Mouse (Mus musculus): ENCODE measurements around the gene Tnik. TPM values are rescaled to one million over a fixed set of nuclear protein-coding genes. Genes with fewer than 3 reads are reported as not detected.
A peak's percentile ranks its signal among the peaks of the same experiment; 100 is the strongest.

The Tnik gene
- polyA plus RNA-seq, 1 experiment from 2014 or later, result 114 TPM

GRCm38 (mm10) chr3:28467148-28467754, 204.2 kb downstream of the Tnik start:
- Histone ChIP-seq H3K9me3 (ENCODE audit: control insufficient read depth, low read length) (no peaks in the 10 kb centered on the region), H3K4me3 (replicated peaks; ENCODE audit: low read depth, low read length) (no peak overlapping the region), H3K36me3 (ENCODE audit: control insufficient read depth, insufficient read depth, low read length) (no peaks in the 10 kb centered on the region), H3K27me3 (ENCODE audit: control insufficient read depth, insufficient read depth, low read length) (no peaks in the 10 kb centered on the region), H3K27ac (replicated peaks; ENCODE audit: low read depth, low read length) (no peak overlapping the region), H3K4me2 (ENCODE audit: low read length) (no peak overlapping the region), H3K4me1 (ENCODE audit: control insufficient read depth, insufficient read depth, low read length) (no peaks in the 10 kb centered on the region), H3K9ac (replicated peaks; ENCODE audit: low read length) (no peak overlapping the region)
- no peak for ATAC-seq (ENCODE audit: low FRiP score, low TSS enrichment)
- WGBS, result 78% methylated on average over 1 of the region's 1 CpGs
- no peak for DNase-seq

GRCm38 (mm10) chr3:28467871-28468285, 204.9 kb downstream of the Tnik start:
- H3K9ac ChIP-seq (replicated peaks; ENCODE audit: low read length), result no peak overlapping the region
- H3K4me2 ChIP-seq (ENCODE audit: low read length), result no peak overlapping the region
- no peaks in the 10 kb centered on the region for H3K36me3 ChIP-seq (ENCODE audit: control insufficient read depth, insufficient read depth, low read length)
- no peaks in the 10 kb centered on the region for H3K27me3 ChIP-seq (ENCODE audit: control insufficient read depth, insufficient read depth, low read length)
- no peaks in the 10 kb centered on the region for H3K9me3 ChIP-seq (ENCODE audit: control insufficient read depth, low read length)
- WGBS, result 82% methylated on average over 4 of the region's 4 CpGs
- no peak overlapping the region for H3K4me3 ChIP-seq (replicated peaks; ENCODE audit: low read depth, low read length)
- H3K4me1 ChIP-seq (ENCODE audit: control insufficient read depth, insufficient read depth, low read length), result no peaks in the 10 kb centered on the region
- no peak for ATAC-seq (ENCODE audit: low FRiP score, low TSS enrichment)
- H3K27ac ChIP-seq (replicated peaks; ENCODE audit: low read depth, low read length), result no peak overlapping the region
- no peak for DNase-seq

- no peak for DNase-seq
- no peak for ATAC-seq (ENCODE audit: low FRiP score, low TSS enrichment)
Measured at GRCm38 (mm10) chr3:28473439-28473838, 210.4 kb downstream of the Tnik start.

GRCm38 (mm10) chr3:28477373-28477772, 214.4 kb downstream of the Tnik start:
- WGBS, result 88% methylated on average over 2 of the region's 2 CpGs

More at GRCm38 (mm10) chr3:28473439-28473838, 210.4 kb downstream of the Tnik start:
- Histone ChIP-seq H3K4me3 (replicated peaks; ENCODE audit: low read depth, low read length) (no peak overlapping the region), H3K9me3 (ENCODE audit: control insufficient read depth, low read length) (no peaks in the 10 kb centered on the region), H3K4me2 (ENCODE audit: low read length) (no peak overlapping the region), H3K4me1 (ENCODE audit: control insufficient read depth, insufficient read depth, low read length) (0 out of 2 replicates have a peak, but pooled peaks cover 5% of the 10 kb centered on the region), H3K36me3 (ENCODE audit: control insufficient read depth, insufficient read depth, low read length) (no peaks in the 10 kb centered on the region), H3K9ac (replicated peaks; ENCODE audit: low read length) (no peak overlapping the region), H3K27me3 (ENCODE audit: control insufficient read depth, insufficient read depth, low read length) (no peaks in the 10 kb centered on the region), H3K27ac (replicated peaks; ENCODE audit: low read depth, low read length) (no peak overlapping the region)
- WGBS, result 74% methylated on average over 1 of the region's 1 CpGs

GRCm38 (mm10) chr3:28485716-28486115, 222.7 kb downstream of the Tnik start:
- WGBS, result 92% methylated on average over 7 of the region's 7 CpGs

More at GRCm38 (mm10) chr3:28477373-28477772, 214.4 kb downstream of the Tnik start:
- H3K4me2 ChIP-seq (ENCODE audit: low read length), result no peak overlapping the region
- H3K27ac ChIP-seq (replicated peaks; ENCODE audit: low read depth, low read length), result no peak overlapping the region
- peaks cover 16% of the 10 kb centered on the region for H3K4me1 ChIP-seq (ENCODE audit: control insufficient read depth, insufficient read depth, low read length)
- no peaks in the 10 kb centered on the region for H3K27me3 ChIP-seq (ENCODE audit: control insufficient read depth, insufficient read depth, low read length)
- no peak for DNase-seq
- no peaks in the 10 kb centered on the region for H3K9me3 ChIP-seq (ENCODE audit: control insufficient read depth, low read length)
- no peak overlapping the region for H3K4me3 ChIP-seq (replicated peaks; ENCODE audit: low read depth, low read length)
- no peaks in the 10 kb centered on the region for H3K36me3 ChIP-seq (ENCODE audit: control insufficient read depth, insufficient read depth, low read length)
- no peak for ATAC-seq (ENCODE audit: low FRiP score, low TSS enrichment)
- H3K9ac ChIP-seq (replicated peaks; ENCODE audit: low read length), result no peak overlapping the region

GRCm38 (mm10) chr3:28487418-28487817, 224.4 kb downstream of the Tnik start:
- Histone ChIP-seq H3K36me3 (ENCODE audit: control insufficient read depth, insufficient read depth, low read length) (no peaks in the 10 kb centered on the region), H3K27ac (replicated peaks; ENCODE audit: low read depth, low read length) (peak overlapping the region; percentile 57), H3K4me3 (replicated peaks; ENCODE audit: low read depth, low read length) (no peak overlapping the region), H3K4me2 (ENCODE audit: low read length) (no peak overlapping the region), H3K27me3 (ENCODE audit: control insufficient read depth, insufficient read depth, low read length) (no peaks in the 10 kb centered on the region), H3K4me1 (ENCODE audit: control insufficient read depth, insufficient read depth, low read length) (peaks cover 10% of the 10 kb centered on the region), H3K9ac (replicated peaks; ENCODE audit: low read length) (no peak overlapping the region), H3K9me3 (ENCODE audit: control insufficient read depth, low read length) (no peaks in the 10 kb centered on the region)
- DNase-seq, result peak; percentile 27
- WGBS, result 64% methylated on average over 9 of the region's 9 CpGs
- ATAC-seq (ENCODE audit: low FRiP score, low TSS enrichment), result no peak

More at GRCm38 (mm10) chr3:28485716-28486115, 222.7 kb downstream of the Tnik start:
- Histone ChIP-seq H3K4me3 (replicated peaks; ENCODE audit: low read depth, low read length) (no peak overlapping the region), H3K27ac (replicated peaks; ENCODE audit: low read depth, low read length) (no peak overlapping the region), H3K4me2 (ENCODE audit: low read length) (no peak overlapping the region), H3K36me3 (ENCODE audit: control insufficient read depth, insufficient read depth, low read length) (no peaks in the 10 kb centered on the region), H3K27me3 (ENCODE audit: control insufficient read depth, insufficient read depth, low read length) (no peaks in the 10 kb centered on the region), H3K9ac (replicated peaks; ENCODE audit: low read length) (no peak overlapping the region), H3K4me1 (ENCODE audit: control insufficient read depth, insufficient read depth, low read length) (no peaks in the 10 kb centered on the region), H3K9me3 (ENCODE audit: control insufficient read depth, low read length) (no peaks in the 10 kb centered on the region)
- DNase-seq (no peak), ATAC-seq (ENCODE audit: low FRiP score, low TSS enrichment) (no peak)

GRCm38 (mm10) chr3:28491085-28492041, 228.3 kb downstream of the Tnik start:
- H3K36me3 ChIP-seq (ENCODE audit: control insufficient read depth, insufficient read depth, low read length), result no peaks in the 10 kb centered on the region
- H3K9ac ChIP-seq (replicated peaks; ENCODE audit: low read length), result no peak overlapping the region; the same call in 1 of the 2 replicates
- H3K4me2 ChIP-seq (ENCODE audit: low read length), result peak overlapping the region; percentile 1; the same call in 1 of the 2 replicates
- peak overlapping the region; percentile 72 for H3K27ac ChIP-seq (replicated peaks; ENCODE audit: low read depth, low read length)
- peaks cover 10% of the 10 kb centered on the region for H3K4me1 ChIP-seq (ENCODE audit: control insufficient read depth, insufficient read depth, low read length)
- no peaks in the 10 kb centered on the region for H3K27me3 ChIP-seq (ENCODE audit: control insufficient read depth, insufficient read depth, low read length)
- peak; percentile 60 for ATAC-seq (ENCODE audit: low FRiP score, low TSS enrichment)
- WGBS, result 14% methylated on average over 11 of the region's 11 CpGs
- no peak overlapping the region for H3K4me3 ChIP-seq (replicated peaks; ENCODE audit: low read depth, low read length)
- peak; percentile 70 for DNase-seq
- no peaks in the 10 kb centered on the region for H3K9me3 ChIP-seq (ENCODE audit: control insufficient read depth, low read length)

- H3K36me3 ChIP-seq (ENCODE audit: control insufficient read depth, insufficient read depth, low read length), result no peaks in the 10 kb centered on the region
- H3K4me2 ChIP-seq (ENCODE audit: low read length), result no peak overlapping the region
- H3K4me1 ChIP-seq (ENCODE audit: control insufficient read depth, insufficient read depth, low read length), result no peaks in the 10 kb centered on the region
- peak; percentile 27 for DNase-seq
- no peaks in the 10 kb centered on the region for H3K9me3 ChIP-seq (ENCODE audit: control insufficient read depth, low read length)
- H3K4me3 ChIP-seq (replicated peaks; ENCODE audit: low read depth, low read length), result no peak overlapping the region
- ATAC-seq (ENCODE audit: low FRiP score, low TSS enrichment), result no peak
- 75% methylated on average over 3 of the region's 3 CpGs for WGBS
- H3K27ac ChIP-seq (replicated peaks; ENCODE audit: low read depth, low read length), result no peak overlapping the region
- no peak overlapping the region for H3K9ac ChIP-seq (replicated peaks; ENCODE audit: low read length)
- H3K27me3 ChIP-seq (ENCODE audit: control insufficient read depth, insufficient read depth, low read length), result no peaks in the 10 kb centered on the region
Measured at GRCm38 (mm10) chr3:28496806-28497502, 233.9 kb downstream of the Tnik start.
